Mouse (Mus musculus) midbrain, postnatal 0 days (tissue): Measurements from ENCODE around the gene Gm42791. TPM values are rescaled to one million over a fixed set of nuclear protein-coding genes. Genes with fewer than 3 reads are reported as not detected.
A peak's percentile ranks its signal among the peaks of the same experiment; 100 is the strongest.

Source experiments
- ATAC-seq: fragments of 200-750 bp; cut with Nextera tagmentation; 2 replicates; pipeline ENCODE4 v1.8.0; 2017; ENCODE audit warnings: moderate number of reproducible peaks, mild to moderate bottlenecking, moderate TSS enrichment, moderate library complexity; ENCODE audit not compliant: low FRiP score
- DNase-seq: peaks from one replicate; pipeline ENCODE4 v3.0.0-alpha.2; 2015; ENCODE audit warnings: low spot score
- H3K27ac ChIP-seq: fragments of 300-500 bp; sonication (generic); 2 replicates; pipeline ENCODE4 v1.5.1; 2014; ENCODE audit warnings: low read depth, mild to moderate bottlenecking, low read length, mixed read lengths
- H3K27me3 ChIP-seq: fragments of 300-500 bp; sonication (generic); 2 replicates; pipeline ENCODE4 v1.6.1; 2014; ENCODE audit warnings: low read length, control low read depth, mixed read lengths; ENCODE audit not compliant: insufficient read depth
- H3K36me3 ChIP-seq: fragments of 300-500 bp; sonication (generic); 2 replicates; pipeline ENCODE4 v1.6.1; 2014; ENCODE audit warnings: low read length, control low read depth, mixed read lengths; ENCODE audit not compliant: insufficient read depth
- H3K4me1 ChIP-seq: fragments of 300-500 bp; sonication (generic); 2 replicates; pipeline ENCODE4 v1.6.1; 2014; ENCODE audit warnings: mild to moderate bottlenecking, control low read depth, antibody characterized with exemption, low read length, mixed read lengths; ENCODE audit not compliant: insufficient read depth
- H3K4me2 ChIP-seq: fragments of 300-500 bp; sonication (generic); 2 replicates; pipeline ENCODE4 v1.6.1; 2014; ENCODE audit warnings: low read depth, mild to moderate bottlenecking, low read length, mixed read lengths; ENCODE audit not compliant: poor library complexity, severe bottlenecking
- H3K4me3 ChIP-seq: fragments of 300-500 bp; sonication (generic); 2 replicates; pipeline ENCODE4 v1.5.1; 2014; ENCODE audit warnings: low read depth, mild to moderate bottlenecking, low read length, moderate library complexity
- H3K9ac ChIP-seq: fragments of 300-500 bp; sonication (generic); replicated peaks from 2 replicates; pipeline ENCODE4 v1.6.1; 2014; ENCODE audit warnings: mild to moderate bottlenecking, low read length, moderate library complexity, mixed read lengths; ENCODE audit not compliant: poor library complexity, severe bottlenecking
- H3K9me3 ChIP-seq: fragments of 300-500 bp; sonication (generic); 2 replicates; pipeline ENCODE4 v1.6.1; 2016; ENCODE audit warnings: low read length, control low read depth
- CTCF ChIP-seq: IDR thresholded peaks from 2 replicates; pipeline ENCODE4 v1.5.1; 2016; ENCODE audit warnings: antibody characterized with exemption, mild to moderate bottlenecking
- WGBS: fragments of 180-500 bp; shearing (Covaris S2); extraction: QIAGEN DNeasy Blood & Tissue Kit; methylation state at CpG from one replicate; pipeline ENCODE4 v1.1.7; 2014; 5-methylcytosine and 5-hydroxymethylcytosine counted together
- polyA plus RNA-seq: library from polyadenylated mRNA; unstranded; fragments of >200 nt; fragmentation: Nextera tagmentation; extraction: Ambion mirVana; gene quantifications from 2 replicates; pipeline ENCODE4 v1.2.1, GENCODE M21; 2015
- total RNA-seq: library from RNA; depleted of rRNA; stranded (reverse); fragments of >200 nt; gene quantifications from 2 replicates; pipeline ENCODE4 v1.2.3, GENCODE M21; 2014

The Gm42791 gene
- total and polyA plus RNA-seq, 2 experiments from 2014 or later, result 3.1 TPM; not detected in 1

- Histone ChIP-seq H3K36me3 (no peaks in the 10 kb centered on the region), H3K4me1 (peaks cover 5% of the 10 kb centered on the region; the same call in 1 of the 2 replicates), H3K9me3 (no peaks in the 10 kb centered on the region), H3K9ac (no peak overlapping the region), H3K27me3 (no peaks in the 10 kb centered on the region), H3K4me3 (no peak overlapping the region), H3K4me2 (no peak overlapping the region), H3K27ac (no peak overlapping the region)
- WGBS, result 96% methylated on average over 4 of the region's 4 CpGs
- TF ChIP-seq CTCF, result no peak
- ATAC-seq (no peak), DNase-seq (no peak)
Observed at GRCm38 (mm10) chr5:149032438-149032837, 37.5 kb upstream of the Gm42791 start.

DNA sequence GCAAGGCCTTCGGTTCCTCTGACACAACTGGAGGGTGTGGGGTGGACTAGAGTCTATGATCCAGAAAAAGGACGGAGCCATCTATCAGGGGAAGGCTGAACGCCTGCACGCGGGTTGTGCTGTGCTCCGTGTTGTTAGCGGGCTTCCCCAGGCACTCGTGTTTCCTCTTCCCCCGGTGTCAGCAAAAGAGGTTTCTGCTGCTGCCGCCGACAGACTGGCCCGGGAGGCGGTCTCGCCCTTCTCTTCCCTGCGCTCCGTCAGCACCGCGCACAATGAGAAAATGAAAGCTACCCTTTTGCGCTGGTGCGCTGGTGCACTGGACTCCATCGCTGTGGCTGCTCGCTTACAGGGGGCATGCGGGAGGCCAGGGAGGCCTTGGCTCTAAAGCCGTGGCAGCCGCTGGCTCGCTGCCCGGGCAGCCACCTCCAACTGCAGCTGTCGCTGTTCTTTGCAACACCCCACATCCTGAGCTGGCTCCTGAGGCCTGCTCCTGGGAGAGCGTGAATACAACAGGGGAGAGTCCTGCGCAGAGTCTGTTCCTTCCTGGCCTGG lies 36.3 kb upstream of the Gm42791 start:
- no peaks in the 10 kb centered on the region for H3K9me3 ChIP-seq
- H3K36me3 ChIP-seq, result no peaks in the 10 kb centered on the region
- H3K4me1 ChIP-seq, result peaks cover 5% of the 10 kb centered on the region; the same call in 1 of the 2 replicates
- ATAC-seq (peak; percentile 58), DNase-seq (peak; percentile 89)
- no peak for TF ChIP-seq CTCF
- 1% methylated on average over 30 of the region's 30 CpGs for WGBS
- no peaks in the 10 kb centered on the region for H3K27me3 ChIP-seq
- H3K4me3 ChIP-seq, result peak overlapping the region; percentile 22; the same call in 1 of the 2 replicates
- peak overlapping the region; percentile 53 for H3K4me2 ChIP-seq
- peak overlapping the region; percentile 74 for H3K27ac ChIP-seq
- peak overlapping the region; percentile 58 for H3K9ac ChIP-seq

- no peaks in the 10 kb centered on the region for H3K36me3 ChIP-seq
- TF ChIP-seq CTCF, result no peak
- DNase-seq (no peak), ATAC-seq (no peak)
- H3K4me3 ChIP-seq, result no peak overlapping the region
- no peak overlapping the region for H3K9ac ChIP-seq
- 74% methylated on average over 2 of the region's 2 CpGs for WGBS
- no peaks in the 10 kb centered on the region for H3K9me3 ChIP-seq
- H3K4me2 ChIP-seq, result no peak overlapping the region
- peaks cover 5% of the 10 kb centered on the region; the same call in 1 of the 2 replicates for H3K4me1 ChIP-seq
- H3K27ac ChIP-seq, result no peak overlapping the region
- H3K27me3 ChIP-seq, result no peaks in the 10 kb centered on the region
Observed at GRCm38 (mm10) chr5:149030103-149030502, 35.2 kb upstream of the Gm42791 start.

DNA sequence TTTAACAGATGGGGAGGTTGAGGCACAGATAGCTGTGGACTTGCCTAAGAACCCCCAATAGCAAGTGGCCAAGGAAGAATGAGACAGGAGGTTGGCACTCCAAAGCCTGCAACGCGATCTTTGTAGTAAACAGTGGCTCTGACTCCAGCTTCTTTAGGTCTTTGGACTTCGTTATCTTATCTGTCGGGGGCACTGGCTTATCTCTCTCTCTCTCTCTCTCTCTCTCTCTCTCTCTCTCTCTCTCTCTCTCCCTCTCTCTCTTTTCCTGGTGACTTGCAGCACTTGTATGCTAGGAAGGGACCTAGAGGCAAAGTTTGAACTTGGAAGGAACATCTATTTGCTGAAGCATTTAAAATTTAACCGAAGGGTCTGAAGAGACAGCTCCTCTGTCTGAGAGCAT lies 33.4 kb upstream of the Gm42791 start:
- no peak for TF ChIP-seq CTCF
- H3K4me1 ChIP-seq, result peaks cover 5% of the 10 kb centered on the region; the same call in 1 of the 2 replicates
- no peak overlapping the region for H3K4me2 ChIP-seq
- no peaks in the 10 kb centered on the region for H3K36me3 ChIP-seq
- no peaks in the 10 kb centered on the region for H3K9me3 ChIP-seq
- no peak overlapping the region for H3K27ac ChIP-seq
- WGBS, result 71% methylated on average over 5 of the region's 5 CpGs
- H3K27me3 ChIP-seq, result no peaks in the 10 kb centered on the region
- ATAC-seq (no peak), DNase-seq (no peak)
- no peak overlapping the region for H3K4me3 ChIP-seq
- no peak overlapping the region for H3K9ac ChIP-seq

DNA sequence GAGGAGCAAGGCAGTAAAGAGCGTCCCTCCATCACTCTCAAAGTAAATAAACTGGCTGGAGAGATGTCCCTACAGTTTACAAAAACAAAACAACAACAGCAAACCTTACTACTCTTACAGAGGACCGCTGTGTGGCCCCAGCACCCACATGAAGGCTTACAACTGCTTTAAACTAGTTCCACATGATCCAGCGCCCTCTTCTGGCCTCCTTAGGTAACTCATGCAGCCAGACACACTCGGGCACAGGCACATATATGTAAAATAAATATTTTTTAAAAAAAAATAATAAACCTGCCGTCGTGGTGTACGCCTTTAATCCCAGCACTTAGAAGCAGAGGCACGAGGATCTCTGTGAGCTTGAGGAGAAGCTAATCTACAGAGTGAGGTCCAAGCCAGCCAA lies 32.4 kb upstream of the Gm42791 start:
- no peaks in the 10 kb centered on the region for H3K36me3 ChIP-seq
- no peak for ATAC-seq
- no peaks in the 10 kb centered on the region for H3K9me3 ChIP-seq
- H3K4me1 ChIP-seq, result peaks cover 5% of the 10 kb centered on the region; the same call in 1 of the 2 replicates
- TF ChIP-seq CTCF, result no peak
- H3K9ac ChIP-seq, result no peak overlapping the region
- H3K4me3 ChIP-seq, result no peak overlapping the region
- no peak overlapping the region for H3K4me2 ChIP-seq
- no peak for DNase-seq
- WGBS, result 80% methylated on average over 8 of the region's 8 CpGs
- no peaks in the 10 kb centered on the region for H3K27me3 ChIP-seq
- no peak overlapping the region for H3K27ac ChIP-seq

DNA sequence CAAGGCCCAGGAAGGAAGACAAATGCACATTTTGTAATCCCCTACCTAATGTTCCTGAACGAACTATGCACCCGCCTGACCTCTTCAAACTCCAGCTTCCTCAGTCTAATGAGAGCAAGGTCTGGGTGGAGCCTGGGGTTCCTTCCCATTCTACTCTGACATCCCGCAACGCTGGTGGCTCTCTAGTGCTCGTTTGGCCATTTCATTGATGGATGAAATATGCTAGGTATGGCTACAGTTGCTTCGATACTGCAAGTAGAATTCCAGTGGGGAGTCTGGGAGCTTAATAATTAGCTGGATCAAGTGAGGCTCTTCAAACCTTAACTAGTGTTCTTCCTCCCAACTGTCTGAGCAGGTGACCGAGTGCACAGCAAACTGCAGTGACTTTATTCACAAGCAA lies 26.2 kb upstream of the Gm42791 start:
- ATAC-seq (no peak), DNase-seq (no peak)
- no peaks in the 10 kb centered on the region for H3K36me3 ChIP-seq
- no peak for TF ChIP-seq CTCF
- no peaks in the 10 kb centered on the region for H3K4me1 ChIP-seq
- H3K27ac ChIP-seq, result no peak overlapping the region
- H3K4me3 ChIP-seq, result no peak overlapping the region
- no peaks in the 10 kb centered on the region for H3K27me3 ChIP-seq
- H3K4me2 ChIP-seq, result no peak overlapping the region; the same call in 1 of the 2 replicates
- H3K9ac ChIP-seq, result no peak overlapping the region
- no peaks in the 10 kb centered on the region for H3K9me3 ChIP-seq
- WGBS, result 68% methylated on average over 7 of the region's 7 CpGs
